Mouse (Mus musculus) adrenal gland, adult 2 months (tissue): ENCODE measurements around the gene Krt80. TPM values are rescaled to one million over a fixed set of nuclear protein-coding genes. Genes with fewer than 3 reads are reported as not detected.
A peak's percentile ranks its signal among the peaks of the same experiment; 100 is the strongest.
"Not testable (repeated sequence)": the region's sequence is repeated elsewhere in the genome, so short reads cannot be mapped to it uniquely, and the experiment has no call there.

ENCODE experiments used
- DNase-seq: peaks from one replicate; pipeline ENCODE4 v3.0.0; 2021
- polyA plus RNA-seq: library from polyadenylated mRNA; depleted of rRNA; stranded (reverse); fragments of >200 nt; gene quantifications from 2 replicates; pipeline ENCODE4 v1.2.3, GENCODE M21; 2012
- total RNA-seq, 2 experiments: library from RNA; stranded (reverse); gene quantifications; 2 replicates each; pipeline ENCODE4 v1.2.3; 2021

Krt80 gene
- total and polyA plus RNA-seq, 3 experiments = 2.3 to 3.6 (median 3.6) TPM

- peak; percentile 63 for DNase-seq
These were observed 28.0 kb downstream of the Krt80 start for GRCm38 (mm10) chr15:101341797-101342515.

- peak; percentile 80 for DNase-seq
These were observed 30.4 kb downstream of the Krt80 start for GRCm38 (mm10) chr15:101339537-101339936.

GRCm38 (mm10) chr15:101338359-101338758 lies 31.6 kb downstream of the Krt80 start:
- DNase-seq = no peak

GRCm38 (mm10) chr15:101336474-101337174 lies 33.3 kb downstream of the Krt80 start:
- DNase-seq = no peak

GRCm38 (mm10) chr15:101333648-101334047 lies 36.3 kb downstream of the Krt80 start:
- DNase-seq = no peak

- DNase-seq = no peak
These were observed 36.8 kb downstream of the Krt80 start for GRCm38 (mm10) chr15:101333165-101333564.

- no peak for DNase-seq
These were observed 37.6 kb downstream of the Krt80 start for GRCm38 (mm10) chr15:101332370-101332769.

GRCm38 (mm10) chr15:101331090-101331489 lies 38.9 kb downstream of the Krt80 start:
- no peak for DNase-seq

- DNase-seq = no peak
These were observed 40.4 kb downstream of the Krt80 start for GRCm38 (mm10) chr15:101329564-101329892.

- no peak for DNase-seq
These were observed 40.9 kb downstream of the Krt80 start for GRCm38 (mm10) chr15:101328876-101329563.

GRCm38 (mm10) chr15:101327282-101327681 lies 42.7 kb downstream of the Krt80 start:
- peak; percentile 82 for DNase-seq

GRCm38 (mm10) chr15:101325991-101326534 lies 43.9 kb downstream of the Krt80 start:
- no peak for DNase-seq

GRCm38 (mm10) chr15:101324409-101324808 lies 45.6 kb downstream of the Krt80 start:
- not testable (repeated sequence) for DNase-seq

GRCm38 (mm10) chr15:101323511-101323910 lies 46.5 kb downstream of the Krt80 start:
- no peak for DNase-seq

GRCm38 (mm10) chr15:101322640-101323039 lies 47.3 kb downstream of the Krt80 start:
- no peak for DNase-seq

- no peak for DNase-seq
These were observed 47.9 kb downstream of the Krt80 start for GRCm38 (mm10) chr15:101322106-101322505.

- peak; percentile 75 for DNase-seq
These were observed 48.8 kb downstream of the Krt80 start for GRCm38 (mm10) chr15:101321126-101321525.

GRCm38 (mm10) chr15:101320618-101321041 lies 49.3 kb downstream of the Krt80 start:
- DNase-seq = peak; percentile 72

- no peak for DNase-seq
These were observed 49.8 kb downstream of the Krt80 start for GRCm38 (mm10) chr15:101320010-101320617.

GRCm38 (mm10) chr15:101318889-101319765 lies 50.8 kb downstream of the Krt80 start:
- DNase-seq = peak; percentile 62
